Mouse (Mus musculus): Measurements from ENCODE around the gene 1500011B03Rik. TPM values are rescaled to one million over a fixed set of nuclear protein-coding genes. Genes with fewer than 3 reads are reported as not detected.

1500011B03Rik gene
- 31.3 and 49.2 TPM in 2 replicates for total RNA-seq (2014; rRNA removed; ENCODE audit: low replicate concordance)
- polyA plus RNA-seq (2015; fragmentation: Nextera tagmentation; extraction: Ambion mirVana): 35.3 and 37.2 TPM in 2 replicates

DNA sequence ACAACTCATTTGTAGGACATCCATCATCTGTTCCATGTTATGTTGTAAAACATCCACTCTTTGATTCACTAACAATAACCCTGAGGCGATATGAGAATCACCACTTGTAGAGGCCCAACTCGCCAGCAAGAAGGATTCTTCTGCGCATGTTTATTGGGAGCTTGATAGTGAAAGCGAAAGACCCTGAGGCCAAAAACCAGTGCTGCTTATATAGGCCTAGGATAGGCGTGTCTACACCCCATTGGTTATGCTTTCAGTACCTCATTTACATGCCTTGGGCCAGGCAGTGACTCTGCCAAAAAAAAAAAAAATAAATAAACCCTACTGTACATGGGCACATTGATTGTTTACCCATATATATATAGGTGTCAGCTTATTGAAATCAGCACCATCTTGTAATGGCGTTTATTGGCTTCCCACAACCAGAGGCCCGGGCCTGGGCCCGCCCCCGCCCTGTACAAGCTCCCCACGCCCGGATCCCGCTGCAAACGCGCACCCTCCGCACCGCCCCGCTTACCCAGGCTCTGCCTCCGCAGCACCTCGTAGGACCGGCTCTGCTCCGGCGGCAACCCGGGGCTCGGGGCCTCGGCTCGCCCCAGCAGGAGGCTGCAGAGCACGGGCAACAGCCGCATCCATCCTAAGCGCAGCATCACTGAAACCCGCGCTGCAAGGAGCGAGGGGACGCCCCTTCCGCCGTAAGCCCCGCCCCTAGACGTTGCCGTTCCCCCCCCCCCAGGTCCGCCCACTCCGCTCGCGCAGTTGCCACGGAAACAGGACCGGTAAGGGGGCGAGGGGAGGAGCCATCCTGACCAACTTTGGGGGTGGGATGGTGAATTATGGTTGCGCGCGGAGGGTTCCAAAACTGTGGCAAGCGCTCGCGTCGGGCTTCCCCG lies at the start of gene 1500011B03Rik:
TSS of gene 1500011B03Rik (minus strand) at position 673 of the 893 bp plus-strand sequence.
- Histone ChIP-seq H3K27ac (ENCODE audit: low read depth) (no peak within 1 kb of the TSS), H3K4me2 (ENCODE audit: low read depth, low read length) (peak within 1 kb of the TSS; percentile 96), H3K36me3 (replicated peaks; ENCODE audit: control insufficient read depth, insufficient read depth, low read length) (0 out of 2 replicates have a peak, but pooled peaks cover 3% of the 10 kb centered on the region), H3K4me3 (ENCODE audit: low read depth, low read length) (peak within 1 kb of the TSS; percentile 66), H3K9ac (replicated peaks; ENCODE audit: low read depth, low read length) (peak within 1 kb of the TSS; percentile 53), H3K9me3 (replicated peaks; ENCODE audit: control insufficient read depth, low read length) (0 out of 2 replicates have a peak, but pooled peaks cover 4% of the 10 kb centered on the region), H3K4me1 (ENCODE audit: control insufficient read depth, insufficient read depth) (peaks cover 8% of the 10 kb centered on the region; the same call in 1 of the 2 replicates), H3K27me3 (ENCODE audit: control insufficient read depth, insufficient read depth, low read length) (no peaks in the 10 kb centered on the region)
- no peak for TF ChIP-seq CTCF (IDR thresholded peaks at IDR 0.05; ENCODE audit: low read depth)
- no peak for TF ChIP-seq EP300 (IDR thresholded peaks at IDR 0.05; ENCODE audit: low read depth)
- WGBS: 10% methylated on average over 49 of the region's 53 CpGs
- DNase-seq (ENCODE audit: low spot score) (peak; percentile 41), ATAC-seq (ENCODE audit: insufficient read depth, low read depth) (peak; percentile 84)

GRCm38 (mm10) chr5:114865279-114865678 lies 42.0 kb upstream of the 1500011B03Rik start:
- no peak for TF ChIP-seq CTCF (IDR thresholded peaks at IDR 0.05; ENCODE audit: low read depth)
- DNase-seq (ENCODE audit: low spot score): no peak
- Histone ChIP-seq H3K4me1 (ENCODE audit: control insufficient read depth, insufficient read depth) (no peaks in the 10 kb centered on the region), H3K9ac (replicated peaks; ENCODE audit: low read depth, low read length) (no peak overlapping the region), H3K4me2 (ENCODE audit: low read depth, low read length) (no peak overlapping the region), H3K27ac (ENCODE audit: low read depth) (no peak overlapping the region), H3K36me3 (replicated peaks; ENCODE audit: control insufficient read depth, insufficient read depth, low read length) (no peaks in the 10 kb centered on the region), H3K4me3 (ENCODE audit: low read depth, low read length) (no peak overlapping the region), H3K27me3 (ENCODE audit: control insufficient read depth, insufficient read depth, low read length) (no peaks in the 10 kb centered on the region), H3K9me3 (replicated peaks; ENCODE audit: control insufficient read depth, low read length) (peaks cover 8% of the 10 kb centered on the region; the same call in 1 of the 2 replicates)
- no peak for ATAC-seq (ENCODE audit: insufficient read depth, low read depth)
- 80% methylated on average over 12 of the region's 12 CpGs for WGBS

DNA sequence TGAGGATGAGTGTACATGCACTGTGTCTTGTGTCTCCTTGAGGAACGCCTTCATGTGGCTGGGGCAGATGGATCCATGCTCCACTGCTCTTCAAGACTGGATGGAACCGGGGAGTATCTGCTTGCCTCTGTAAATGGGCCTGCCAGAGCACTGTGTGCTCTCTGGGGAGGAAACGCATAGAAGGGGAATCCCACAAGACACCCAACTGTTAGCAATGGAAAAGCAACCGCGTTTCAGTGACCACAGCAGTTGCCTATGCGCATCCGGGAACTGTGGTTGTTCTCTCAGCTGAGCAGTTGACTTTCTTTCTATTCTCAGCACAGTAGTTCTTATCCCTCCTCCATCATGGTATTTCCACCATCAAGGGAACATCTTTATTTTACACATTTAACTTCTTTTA lies 41.5 kb upstream of the 1500011B03Rik start:
- TF ChIP-seq EP300 (IDR thresholded peaks at IDR 0.05; ENCODE audit: low read depth): no peak

DNA sequence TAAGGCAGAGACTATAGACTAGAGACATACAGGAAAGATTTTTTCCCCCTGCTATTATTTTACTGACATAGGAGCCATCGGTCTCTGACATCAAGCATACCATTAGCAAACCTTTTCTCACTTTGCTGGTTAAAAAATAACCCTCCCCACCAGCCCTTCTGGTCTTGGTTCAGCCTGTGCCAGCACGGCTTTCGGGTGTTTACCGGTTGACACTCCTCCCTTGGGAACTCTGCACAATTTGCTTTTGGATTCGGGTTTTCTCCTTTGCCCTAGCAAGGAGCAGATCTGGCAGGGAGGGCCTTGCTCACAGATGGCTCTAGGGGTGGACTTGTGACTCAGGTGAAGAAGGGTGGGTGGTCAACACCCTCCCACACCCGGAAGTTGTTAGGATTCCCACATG lies 38.5 kb upstream of the 1500011B03Rik start:
- H3K4me3 ChIP-seq (ENCODE audit: low read depth, low read length): no peak overlapping the region
- no peak overlapping the region for H3K9ac ChIP-seq (replicated peaks; ENCODE audit: low read depth, low read length)
- DNase-seq (ENCODE audit: low spot score) (no peak), ATAC-seq (ENCODE audit: insufficient read depth, low read depth) (no peak)
- H3K4me1 ChIP-seq (ENCODE audit: control insufficient read depth, insufficient read depth): no peaks in the 10 kb centered on the region
- H3K27me3 ChIP-seq (ENCODE audit: control insufficient read depth, insufficient read depth, low read length): peaks cover 21% of the 10 kb centered on the region
- H3K4me2 ChIP-seq (ENCODE audit: low read depth, low read length): no peak overlapping the region
- no peak overlapping the region for H3K27ac ChIP-seq (ENCODE audit: low read depth)
- H3K9me3 ChIP-seq (replicated peaks; ENCODE audit: control insufficient read depth, low read length): no peaks in the 10 kb centered on the region
- WGBS: 73% methylated on average over 6 of the region's 6 CpGs
- no peaks in the 10 kb centered on the region for H3K36me3 ChIP-seq (replicated peaks; ENCODE audit: control insufficient read depth, insufficient read depth, low read length)
- TF ChIP-seq CTCF (IDR thresholded peaks at IDR 0.05; ENCODE audit: low read depth) (no peak), EP300 (IDR thresholded peaks at IDR 0.05; ENCODE audit: low read depth) (no peak)

More for the DNA sequence above, 41.5 kb upstream of the 1500011B03Rik start:
- 0 out of 2 replicates have a peak, but pooled peaks cover 4% of the 10 kb centered on the region for H3K27me3 ChIP-seq (ENCODE audit: control insufficient read depth, insufficient read depth, low read length)
- peaks cover 8% of the 10 kb centered on the region; the same call in 1 of the 2 replicates for H3K9me3 ChIP-seq (replicated peaks; ENCODE audit: control insufficient read depth, low read length)
- no peak overlapping the region for H3K27ac ChIP-seq (ENCODE audit: low read depth)
- H3K9ac ChIP-seq (replicated peaks; ENCODE audit: low read depth, low read length): no peak overlapping the region
- 74% methylated on average over 7 of the region's 7 CpGs for WGBS
- no peak overlapping the region for H3K4me2 ChIP-seq (ENCODE audit: low read depth, low read length)
- ATAC-seq (ENCODE audit: insufficient read depth, low read depth): no peak
- DNase-seq (ENCODE audit: low spot score): no peak
- no peaks in the 10 kb centered on the region for H3K36me3 ChIP-seq (replicated peaks; ENCODE audit: control insufficient read depth, insufficient read depth, low read length)
- H3K4me3 ChIP-seq (ENCODE audit: low read depth, low read length): no peak overlapping the region
- H3K4me1 ChIP-seq (ENCODE audit: control insufficient read depth, insufficient read depth): no peaks in the 10 kb centered on the region

GRCm38 (mm10) chr5:114859253-114859652 lies 36.0 kb upstream of the 1500011B03Rik start:
- Histone ChIP-seq H3K9ac (replicated peaks; ENCODE audit: low read depth, low read length) (no peak overlapping the region), H3K36me3 (replicated peaks; ENCODE audit: control insufficient read depth, insufficient read depth, low read length) (no peaks in the 10 kb centered on the region), H3K4me3 (ENCODE audit: low read depth, low read length) (no peak overlapping the region), H3K4me2 (ENCODE audit: low read depth, low read length) (peak overlapping the region; percentile 59), H3K27me3 (ENCODE audit: control insufficient read depth, insufficient read depth, low read length) (peaks cover 21% of the 10 kb centered on the region), H3K9me3 (replicated peaks; ENCODE audit: control insufficient read depth, low read length) (no peaks in the 10 kb centered on the region), H3K27ac (ENCODE audit: low read depth) (no peak overlapping the region), H3K4me1 (ENCODE audit: control insufficient read depth, insufficient read depth) (no peaks in the 10 kb centered on the region)
- ATAC-seq (ENCODE audit: insufficient read depth, low read depth) (no peak; the same call in 1 of the 2 replicates), DNase-seq (ENCODE audit: low spot score) (peak; percentile 60)
- WGBS: 6% methylated on average over 18 of the region's 18 CpGs
- TF ChIP-seq EP300 (IDR thresholded peaks at IDR 0.05; ENCODE audit: low read depth): no peak
- peak; percentile 88 for TF ChIP-seq CTCF (IDR thresholded peaks at IDR 0.05; ENCODE audit: low read depth)

Measured in heart, postnatal 0 days (tissue).